Mouse (Mus musculus) kidney, embryonic 16.5 days (tissue): ENCODE results near the gene Arl15. TPM values are rescaled to one million over a fixed set of nuclear protein-coding genes. Genes with fewer than 3 reads are reported as not detected.

Experiments
- ATAC-seq: fragments of 200-750 bp; cut with Nextera tagmentation; 2 replicates; pipeline ENCODE4 v1.8.0; 2017; ENCODE audit warnings: moderate TSS enrichment; ENCODE audit not compliant: low FRiP score, low TSS enrichment
- H3K27ac ChIP-seq: fragments of 300-500 bp; sonication (generic); 2 replicates; pipeline ENCODE4 v1.5.1; 2014; ENCODE audit warnings: low read length
- H3K27me3 ChIP-seq: fragments of 300-500 bp; sonication (generic); 2 replicates; pipeline ENCODE4 v1.6.1; 2014; ENCODE audit warnings: low read length, control low read depth, mixed read lengths; ENCODE audit not compliant: insufficient read depth
- H3K36me3 ChIP-seq: fragments of 300-500 bp; sonication (generic); 2 replicates; pipeline ENCODE4 v1.6.1; 2014; ENCODE audit warnings: low read length, control low read depth, mixed read lengths; ENCODE audit not compliant: insufficient read depth
- H3K4me1 ChIP-seq: fragments of 300-500 bp; sonication (generic); 2 replicates; pipeline ENCODE4 v1.6.1; 2014; ENCODE audit warnings: low read length, control low read depth, mixed read lengths; ENCODE audit not compliant: insufficient read depth
- H3K4me2 ChIP-seq: fragments of 300-500 bp; sonication (generic); replicated peaks from 2 replicates; pipeline ENCODE4 v1.6.1; 2014; ENCODE audit warnings: low read depth, low read length
- H3K4me3 ChIP-seq: fragments of 300-500 bp; sonication (generic); 2 replicates; pipeline ENCODE4 v1.5.1; 2014; ENCODE audit warnings: mild to moderate bottlenecking, low read length
- H3K9ac ChIP-seq: fragments of 300-500 bp; sonication (generic); replicated peaks from 2 replicates; pipeline ENCODE4 v1.6.1; 2014; ENCODE audit warnings: low read length
- H3K9me3 ChIP-seq: fragments of 300-500 bp; sonication (generic); 2 replicates; pipeline ENCODE4 v1.6.1; 2016; ENCODE audit warnings: low read length, control low read depth
- WGBS: fragments of 180-500 bp; shearing (Covaris S2); extraction: QIAGEN DNeasy Blood & Tissue Kit; methylation state at CpG from one replicate; pipeline ENCODE4 v1.1.7; 2014; 5-methylcytosine and 5-hydroxymethylcytosine counted together
- polyA plus RNA-seq: library from polyadenylated mRNA; unstranded; fragments of >200 nt; fragmentation: Nextera tagmentation; extraction: Ambion mirVana; gene quantifications from 2 replicates; pipeline ENCODE4 v1.2.1, GENCODE M21; 2015

Arl15 gene
- polyA plus RNA-seq, 1 experiment from 2014 or later, result 12.5 TPM

DNA sequence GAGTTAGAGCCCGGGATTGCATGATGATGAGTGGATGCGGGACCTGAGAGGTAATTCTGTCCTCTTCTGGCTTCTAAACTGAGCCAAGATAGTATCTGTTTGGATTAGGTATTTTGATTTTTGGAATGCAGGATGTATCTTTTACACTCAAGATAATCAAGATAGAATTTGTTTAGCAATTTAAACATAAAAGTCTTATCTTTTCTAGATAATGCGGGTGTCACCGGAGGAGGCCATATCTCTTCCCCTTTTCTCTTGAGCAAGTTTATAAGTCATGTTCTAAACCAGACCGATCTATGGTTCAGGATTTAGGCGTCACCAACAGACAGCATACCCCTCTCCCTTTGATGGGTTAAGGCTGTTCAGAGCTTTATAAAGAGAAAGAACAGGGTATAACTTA is 3.1 kb downstream of the Arl15 start:
- no peaks in the 10 kb centered on the region for H3K27me3 ChIP-seq
- peaks cover 28% of the 10 kb centered on the region for H3K4me1 ChIP-seq
- H3K27ac ChIP-seq, result no peak overlapping the region
- H3K4me2 ChIP-seq, result no peak overlapping the region
- no peaks in the 10 kb centered on the region for H3K9me3 ChIP-seq
- H3K4me3 ChIP-seq, result no peak overlapping the region
- no peak overlapping the region for H3K9ac ChIP-seq
- no peak for ATAC-seq
- WGBS, result 76% methylated on average over 6 of the region's 6 CpGs
- H3K36me3 ChIP-seq, result 0 out of 2 replicates have a peak, but pooled peaks cover 3% of the 10 kb centered on the region

DNA sequence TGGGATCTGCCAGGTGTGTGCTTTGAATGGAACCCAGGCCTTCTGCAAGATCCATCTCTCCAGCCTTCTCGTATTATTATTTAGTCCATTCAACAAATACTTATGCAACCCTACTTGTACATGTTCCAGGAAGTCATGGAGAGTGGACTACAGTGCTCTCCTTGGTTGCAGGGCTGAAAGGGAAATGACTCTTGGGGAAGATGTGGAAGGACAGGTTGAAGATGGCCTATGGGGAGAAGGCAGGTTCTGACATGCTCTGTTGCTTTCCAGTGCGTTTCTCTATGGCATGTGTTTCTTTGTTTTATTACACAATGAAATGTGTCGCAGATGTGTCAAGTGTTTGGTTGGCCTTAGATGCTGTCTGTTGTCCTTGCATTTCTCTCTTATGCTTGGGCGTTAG is 5.1 kb downstream of the Arl15 start:
- Histone ChIP-seq H3K4me1 (peaks cover 28% of the 10 kb centered on the region), H3K36me3 (0 out of 2 replicates have a peak, but pooled peaks cover 3% of the 10 kb centered on the region), H3K9ac (no peak overlapping the region), H3K4me3 (no peak overlapping the region), H3K4me2 (no peak overlapping the region), H3K27ac (no peak overlapping the region), H3K9me3 (no peaks in the 10 kb centered on the region), H3K27me3 (no peaks in the 10 kb centered on the region)
- 80% methylated on average over 4 of the region's 4 CpGs for WGBS
- no peak for ATAC-seq

DNA sequence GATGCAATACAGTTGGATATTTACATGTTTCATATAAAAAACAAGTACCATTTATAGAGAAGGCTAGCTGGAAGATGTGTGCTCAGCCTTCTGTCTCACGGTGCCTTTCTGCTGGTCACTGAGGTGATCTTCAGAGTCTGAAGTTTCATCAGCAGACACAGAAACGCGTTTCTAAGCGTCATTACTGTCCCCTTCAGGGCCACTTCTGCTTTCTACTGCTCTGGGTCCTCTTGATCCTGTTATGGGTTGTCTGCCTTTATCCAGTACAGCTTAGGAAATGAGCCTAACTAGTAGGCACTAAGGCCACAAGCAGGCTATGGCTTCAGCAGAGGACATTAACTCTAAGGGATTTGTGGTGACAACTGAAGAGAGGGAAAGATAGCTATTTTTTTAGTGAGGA is 5.9 kb downstream of the Arl15 start:
- 0 out of 2 replicates have a peak, but pooled peaks cover 3% of the 10 kb centered on the region for H3K36me3 ChIP-seq
- 89% methylated on average over 4 of the region's 4 CpGs for WGBS
- ATAC-seq, result no peak
- H3K9ac ChIP-seq, result no peak overlapping the region
- no peak overlapping the region for H3K27ac ChIP-seq
- no peak overlapping the region for H3K4me3 ChIP-seq
- no peak overlapping the region for H3K4me2 ChIP-seq
- peaks cover 27% of the 10 kb centered on the region for H3K4me1 ChIP-seq
- no peaks in the 10 kb centered on the region for H3K9me3 ChIP-seq
- no peaks in the 10 kb centered on the region for H3K27me3 ChIP-seq

DNA sequence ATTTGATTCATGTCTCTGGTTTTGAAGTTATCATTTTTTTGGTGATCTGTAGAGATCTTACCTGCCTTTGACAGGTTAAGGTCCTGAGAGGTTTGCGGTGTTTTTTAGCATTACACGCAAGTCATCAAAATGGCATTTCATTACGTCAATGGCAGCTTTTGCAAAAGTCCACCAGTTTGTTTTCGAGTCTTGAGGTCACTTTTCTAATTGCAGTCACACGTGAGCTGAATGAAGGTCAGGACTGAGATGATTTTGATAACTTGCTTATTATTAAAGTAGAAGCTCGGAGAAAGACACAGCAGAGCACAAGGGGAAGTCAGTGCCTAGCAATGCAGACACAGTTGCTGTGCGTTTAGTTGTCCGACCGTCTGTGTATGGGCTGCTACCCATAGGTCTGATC is 8.3 kb downstream of the Arl15 start:
- 80% methylated on average over 9 of the region's 9 CpGs for WGBS
- H3K9me3 ChIP-seq, result no peaks in the 10 kb centered on the region
- H3K9ac ChIP-seq, result no peak overlapping the region
- H3K36me3 ChIP-seq, result 0 out of 2 replicates have a peak, but pooled peaks cover 3% of the 10 kb centered on the region
- no peak overlapping the region for H3K27ac ChIP-seq
- no peak overlapping the region for H3K4me3 ChIP-seq
- no peak overlapping the region for H3K4me2 ChIP-seq
- ATAC-seq, result no peak
- H3K4me1 ChIP-seq, result peaks cover 10% of the 10 kb centered on the region
- H3K27me3 ChIP-seq, result no peaks in the 10 kb centered on the region

DNA sequence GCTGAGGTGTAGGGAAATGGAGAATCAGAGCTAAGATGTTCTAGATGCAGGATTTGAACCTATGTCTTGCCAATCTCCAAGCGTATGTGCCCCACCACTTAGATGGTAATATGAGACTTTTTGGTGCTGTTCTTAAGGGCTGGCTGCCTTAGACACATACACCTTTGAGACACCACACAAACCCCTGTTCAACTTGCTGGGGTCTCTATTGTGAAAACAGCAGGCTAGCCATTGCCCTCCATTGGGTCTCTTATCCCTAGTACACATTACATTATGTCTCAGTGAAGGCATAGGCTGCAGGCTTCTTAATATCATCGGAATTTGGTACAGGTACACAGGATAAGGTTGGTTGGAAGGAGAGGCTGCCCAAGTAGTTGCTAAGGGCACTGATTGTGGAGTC is 16.8 kb downstream of the Arl15 start:
- WGBS, result 95% methylated on average over 2 of the region's 2 CpGs
- Histone ChIP-seq H3K9ac (no peak overlapping the region), H3K4me2 (no peak overlapping the region), H3K4me1 (peaks cover 47% of the 10 kb centered on the region), H3K36me3 (no peaks in the 10 kb centered on the region), H3K4me3 (no peak overlapping the region), H3K27ac (peak overlapping the region; percentile 88), H3K9me3 (no peaks in the 10 kb centered on the region), H3K27me3 (no peaks in the 10 kb centered on the region)
- no peak for ATAC-seq

DNA sequence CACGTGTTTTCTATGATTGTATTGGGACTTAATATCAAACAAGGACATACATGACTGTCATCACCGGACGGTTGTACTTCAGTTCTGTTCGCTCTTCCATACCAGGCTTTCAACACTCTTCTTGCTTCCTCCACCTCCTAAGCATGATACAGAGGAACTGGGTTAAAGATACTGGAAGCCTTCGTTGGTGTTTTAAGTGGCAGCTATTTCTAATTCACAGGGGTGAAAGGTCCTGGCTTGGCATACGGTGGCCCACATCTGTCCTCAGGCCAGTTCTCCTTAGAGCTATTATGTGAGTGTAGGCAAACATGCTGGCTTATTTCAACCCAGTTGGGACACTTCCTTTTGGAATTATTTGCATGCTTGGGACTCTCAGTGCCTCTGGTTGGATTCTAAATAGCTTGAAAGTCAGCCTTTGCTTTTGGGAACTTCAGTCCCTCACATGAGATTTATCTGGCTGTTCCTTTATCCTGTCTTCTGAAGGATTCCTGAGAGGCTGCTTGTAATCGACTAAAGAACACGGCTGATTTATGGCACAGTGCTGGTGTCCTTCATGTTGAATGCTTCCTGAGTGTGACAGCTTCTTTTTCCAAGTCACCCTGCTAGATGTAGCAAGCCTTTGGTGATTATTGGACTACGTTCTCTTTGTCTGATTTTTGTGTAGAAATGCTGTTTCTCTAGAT is 17.7 kb downstream of the Arl15 start:
- H3K9me3 ChIP-seq, result no peaks in the 10 kb centered on the region
- peaks cover 54% of the 10 kb centered on the region for H3K4me1 ChIP-seq
- H3K27ac ChIP-seq, result peak overlapping the region; percentile 88
- H3K4me3 ChIP-seq, result no peak overlapping the region
- H3K9ac ChIP-seq, result no peak overlapping the region
- WGBS, result 39% methylated on average over 9 of the region's 9 CpGs
- H3K27me3 ChIP-seq, result no peaks in the 10 kb centered on the region
- no peaks in the 10 kb centered on the region for H3K36me3 ChIP-seq
- peak; percentile 74; the same call in 1 of the 2 replicates for ATAC-seq
- no peak overlapping the region for H3K4me2 ChIP-seq

DNA sequence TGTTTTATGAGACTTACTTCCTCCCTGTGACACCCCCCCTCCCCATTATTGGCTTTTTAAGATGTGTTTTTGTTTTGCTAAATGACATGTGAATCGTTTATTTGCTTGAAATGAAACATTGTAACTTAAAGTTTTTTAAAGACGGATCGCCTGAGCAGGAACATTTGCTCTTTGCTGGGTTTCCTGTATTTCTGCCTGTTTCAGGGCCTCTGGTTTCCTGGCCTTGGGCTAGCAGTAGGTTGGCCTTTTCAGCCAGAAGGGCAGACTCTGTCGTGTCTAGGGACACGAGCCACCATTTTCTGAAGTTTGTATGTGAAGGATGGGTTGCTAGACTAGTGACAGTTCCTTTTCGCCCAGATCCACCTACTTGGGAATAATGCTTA is 18.3 kb downstream of the Arl15 start:
- H3K27ac ChIP-seq, result peak overlapping the region; percentile 88; the same call in 1 of the 2 replicates
- no peak overlapping the region for H3K4me2 ChIP-seq
- H3K36me3 ChIP-seq, result no peaks in the 10 kb centered on the region
- H3K27me3 ChIP-seq, result no peaks in the 10 kb centered on the region
- no peak overlapping the region for H3K9ac ChIP-seq
- ATAC-seq, result no peak; the same call in 1 of the 2 replicates
- 34% methylated on average over 6 of the region's 6 CpGs for WGBS
- H3K4me1 ChIP-seq, result peaks cover 54% of the 10 kb centered on the region
- no peaks in the 10 kb centered on the region for H3K9me3 ChIP-seq
- H3K4me3 ChIP-seq, result no peak overlapping the region

DNA sequence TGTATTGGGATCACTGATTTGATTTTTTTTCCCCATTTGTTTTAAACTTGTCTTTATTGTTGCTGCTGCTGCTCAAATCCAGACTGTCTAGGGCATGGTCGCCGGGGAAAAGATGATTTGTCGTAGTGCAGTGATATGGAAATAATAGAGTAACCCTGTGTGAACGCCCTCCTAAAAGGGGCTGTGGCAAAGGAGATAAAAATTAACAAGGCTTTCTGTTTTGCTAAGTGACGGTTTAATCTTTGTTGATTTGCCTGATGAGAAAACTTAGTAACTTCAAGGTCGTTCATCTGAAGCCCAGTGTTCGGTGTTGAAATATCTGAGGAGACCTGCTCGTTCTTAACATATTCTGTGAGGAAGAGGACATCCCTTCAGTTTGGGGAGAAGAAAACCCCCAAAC is 19.8 kb downstream of the Arl15 start:
- H3K4me1 ChIP-seq, result peaks cover 51% of the 10 kb centered on the region
- H3K4me3 ChIP-seq, result no peak overlapping the region
- H3K9ac ChIP-seq, result no peak overlapping the region
- no peaks in the 10 kb centered on the region for H3K36me3 ChIP-seq
- H3K27me3 ChIP-seq, result no peaks in the 10 kb centered on the region
- WGBS, result 42% methylated on average over 8 of the region's 8 CpGs
- H3K4me2 ChIP-seq, result no peak overlapping the region
- ATAC-seq, result no peak
- no peaks in the 10 kb centered on the region for H3K9me3 ChIP-seq
- H3K27ac ChIP-seq, result peak overlapping the region; percentile 57; the same call in 1 of the 2 replicates

DNA sequence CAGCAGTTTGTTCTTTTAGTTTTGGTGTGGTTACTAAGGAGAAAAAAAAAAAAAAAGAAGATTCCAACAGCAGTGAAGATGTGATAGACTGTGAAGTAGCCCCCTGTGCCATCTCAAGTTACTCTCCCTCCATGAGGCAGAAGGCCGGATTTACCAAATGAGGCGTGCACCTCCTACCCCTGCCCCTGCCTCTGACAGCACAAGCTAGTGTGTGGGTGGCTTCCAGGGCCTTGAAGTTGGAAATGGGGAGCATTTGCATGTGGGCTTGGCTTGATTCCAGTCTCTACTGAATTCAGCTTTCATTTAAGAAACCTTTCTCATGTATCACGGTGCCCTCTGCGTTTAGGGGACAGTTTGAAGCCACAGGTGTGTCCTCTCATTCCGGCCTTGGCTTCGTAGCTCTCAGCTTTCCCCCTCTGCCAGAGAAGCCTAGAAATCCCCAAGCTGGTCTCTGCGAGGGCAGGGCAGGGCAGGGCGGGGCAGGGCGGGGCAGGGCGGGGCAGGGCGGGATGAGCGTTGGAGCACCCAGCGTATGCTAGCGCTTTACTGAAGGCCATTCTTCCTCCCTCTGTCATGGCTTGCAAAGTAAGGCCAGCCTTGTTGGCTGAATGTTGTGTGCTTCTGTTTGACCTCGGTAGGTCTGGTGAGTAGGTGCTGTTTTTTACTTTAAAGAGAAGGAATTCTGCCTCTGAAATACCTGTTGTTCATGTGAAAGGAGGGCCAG is 21.6 kb downstream of the Arl15 start:
- Histone ChIP-seq H3K9ac (no peak overlapping the region), H3K27me3 (no peaks in the 10 kb centered on the region), H3K36me3 (no peaks in the 10 kb centered on the region), H3K27ac (peak overlapping the region; percentile 54), H3K4me3 (no peak overlapping the region), H3K4me2 (peak overlapping the region; percentile 34), H3K4me1 (peaks cover 51% of the 10 kb centered on the region), H3K9me3 (no peaks in the 10 kb centered on the region)
- ATAC-seq, result peak; percentile 85
- 21% methylated on average over 15 of the region's 15 CpGs for WGBS

DNA sequence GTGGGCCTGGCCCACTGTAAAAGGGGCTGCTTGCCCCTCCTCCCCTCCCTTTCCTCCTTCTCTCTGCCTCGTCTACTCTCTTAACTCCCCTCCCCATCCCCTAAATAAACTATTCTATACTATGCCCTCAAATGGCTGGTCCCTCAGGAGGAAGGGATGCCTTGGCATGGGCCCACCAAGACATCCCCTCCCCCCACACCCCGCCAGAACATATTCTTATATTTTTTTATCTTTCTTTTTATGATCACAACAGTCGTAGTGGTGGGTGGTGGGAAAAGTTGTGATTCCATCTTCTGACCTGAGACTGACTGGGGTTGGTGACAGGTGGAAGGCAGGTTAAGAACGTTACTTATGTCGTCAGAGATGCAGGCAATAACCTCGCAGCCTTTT is 22.1 kb downstream of the Arl15 start:
- 48% methylated on average over 6 of the region's 6 CpGs for WGBS
- 0 out of 2 replicates have a peak overlapping the region, but pooled peaks have one; percentile 34 for H3K4me2 ChIP-seq

More for the DNA sequence above, 22.1 kb downstream of the Arl15 start:
- Histone ChIP-seq H3K27me3 (no peaks in the 10 kb centered on the region), H3K36me3 (no peaks in the 10 kb centered on the region), H3K9me3 (no peaks in the 10 kb centered on the region), H3K4me3 (no peak overlapping the region), H3K4me1 (peaks cover 46% of the 10 kb centered on the region), H3K27ac (peak overlapping the region; percentile 43; the same call in 1 of the 2 replicates), H3K9ac (no peak overlapping the region)
- no peak for ATAC-seq
